7 mouse cellular contexts compared by ENCODE assay signal in the genomic region with DNA sequence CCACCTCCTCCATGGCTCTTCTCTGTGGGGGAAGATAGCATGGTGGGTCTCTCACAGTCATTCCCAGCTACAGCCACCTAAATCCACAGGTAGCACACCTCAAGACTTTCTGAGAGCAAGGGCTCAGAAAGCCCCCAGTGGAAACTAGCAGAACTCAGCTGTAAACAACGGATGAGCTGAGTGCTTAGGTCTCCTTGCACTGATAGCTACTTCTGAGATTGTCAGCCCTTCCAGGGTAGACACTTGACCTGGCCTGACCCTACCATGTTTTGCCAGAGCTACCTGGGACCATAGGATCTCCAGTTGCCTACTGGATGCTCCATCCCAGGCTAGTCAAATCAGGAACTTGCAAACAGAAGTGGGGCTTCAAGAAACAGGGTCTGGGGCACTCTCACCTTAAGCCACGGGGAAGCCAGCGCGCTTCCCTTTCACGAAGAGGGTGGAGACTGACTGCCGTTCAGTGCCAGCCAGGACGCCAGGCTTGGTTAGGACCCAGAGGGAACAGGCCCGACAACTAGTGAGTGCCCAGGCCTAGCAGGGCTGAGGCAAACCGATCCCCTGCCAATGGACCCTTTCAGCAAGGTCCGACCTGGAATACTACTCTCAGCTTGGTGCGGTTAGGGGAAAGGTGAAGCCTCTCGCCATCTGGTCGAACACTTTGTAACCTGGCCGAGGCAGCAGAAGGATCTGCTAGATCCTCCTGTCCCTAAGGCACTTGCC. TPM values are rescaled to one million over a fixed set of nuclear protein-coding genes. Genes with fewer than 3 reads are reported as not detected.
A peak's percentile ranks its signal among the peaks of the same experiment; 100 is the strongest.
DNase-seq lines count a peak whose midpoint lies in the region; ATAC-seq and TF ChIP-seq lines count a peak whose summit lies in the region.

No protein-coding gene starts in this region.

- TF ChIP-seq CTCF in bone marrow macrophage, adult 2 months (IDR thresholded peaks at IDR 0.05; ENCODE audit: low read depth, low read length): 0 out of 2 replicates have a peak, but pooled peaks have one; percentile 17

- H3K4me2 ChIP-seq in neural tube, embryonic 11.5 days (ENCODE audit: low read depth): peak overlapping the region; percentile 95
- H3K4me2 ChIP-seq in heart, embryonic 14.5 days (ENCODE audit: low read length): peak overlapping the region; percentile 87
- peak overlapping the region; percentile 97 for H3K4me2 ChIP-seq in limb, embryonic 11.5 days (ENCODE audit: low read depth, severe bottlenecking)

- peak overlapping the region; percentile 92 for H3K9ac ChIP-seq in neural tube, embryonic 11.5 days (ENCODE audit: low read length)
- peak overlapping the region; percentile 87 for H3K9ac ChIP-seq in heart, embryonic 14.5 days (ENCODE audit: low read length)
- H3K9ac ChIP-seq in limb, embryonic 11.5 days (ENCODE audit: low read length): peak overlapping the region; percentile 80

- H3K27ac ChIP-seq in neural tube, embryonic 11.5 days (ENCODE audit: low read depth, low read length): peak overlapping the region; percentile 98
- H3K27ac ChIP-seq in bone marrow macrophage, adult 2 months (ENCODE audit: insufficient read depth, low read depth, low read length): peak overlapping the region; percentile 83
- H3K27ac ChIP-seq in heart, embryonic 14.5 days (replicated peaks in 1 of 2; ENCODE audit: control insufficient read depth in 1 of 2, insufficient read depth in 1 of 2, low read depth in 2 of 2, low read length in 2 of 2): peak overlapping the region; percentile 88 to 93
- H3K27ac ChIP-seq in limb, embryonic 11.5 days (replicated peaks; ENCODE audit: low read depth, low read length): peak overlapping the region; percentile 97

- peaks cover 30% of the 10 kb centered on the region for H3K36me3 ChIP-seq in neural tube, embryonic 11.5 days (ENCODE audit: control insufficient read depth, insufficient read depth, low read length)
- H3K36me3 ChIP-seq in heart, embryonic 14.5 days (ENCODE audit: control insufficient read depth, insufficient read depth, low read length): peaks cover 40% of the 10 kb centered on the region
- H3K36me3 ChIP-seq in limb, embryonic 11.5 days (ENCODE audit: control insufficient read depth, insufficient read depth, low read length): peaks cover 31% of the 10 kb centered on the region

- TF ChIP-seq POLR2A in bone marrow macrophage, adult 2 months (IDR thresholded peaks at IDR 0.05; ENCODE audit: borderline replicate concordance, low read depth, low read length): no peak

- no peaks in the 10 kb centered on the region for H3K9me3 ChIP-seq in neural tube, embryonic 11.5 days (ENCODE audit: control insufficient read depth, low read length)
- no peaks in the 10 kb centered on the region for H3K9me3 ChIP-seq in heart, embryonic 14.5 days (ENCODE audit: control insufficient read depth, low read length)
- no peaks in the 10 kb centered on the region for H3K9me3 ChIP-seq in limb, embryonic 11.5 days (ENCODE audit: control insufficient read depth, low read length)

- no peak for ATAC-seq in neural tube, embryonic 11.5 days (ENCODE audit: insufficient read depth, low FRiP score, low TSS enrichment)
- ATAC-seq in heart, embryonic 14.5 days (ENCODE audit: insufficient number of reproducible peaks, insufficient read depth, low FRiP score, low read depth): no peak
- no peak for ATAC-seq in limb, embryonic 11.5 days (ENCODE audit: insufficient number of reproducible peaks, low FRiP score, low TSS enrichment, low read depth)
- 0 out of 2 replicates have a peak, but pooled peaks have one; percentile 7 for ATAC-seq in monocyte, adult 5-6 weeks (replicated peaks; ENCODE audit: insufficient number of reproducible peaks, low FRiP score, low TSS enrichment, poor library complexity, severe bottlenecking)

- peaks cover 28% of the 10 kb centered on the region for H3K4me1 ChIP-seq in neural tube, embryonic 11.5 days (ENCODE audit: control insufficient read depth, insufficient read depth, low read length)
- peaks cover 18% of the 10 kb centered on the region for H3K4me1 ChIP-seq in bone marrow macrophage, adult 2 months (ENCODE audit: control insufficient read depth, insufficient read depth, low read length)
- H3K4me1 ChIP-seq in heart, embryonic 14.5 days (ENCODE audit: control insufficient read depth in 2 of 2, insufficient read depth in 2 of 2, low read length in 2 of 2): peaks cover 29 to 34% of the 10 kb centered on the region in 2 experiments
- H3K4me1 ChIP-seq in limb, embryonic 11.5 days (ENCODE audit: control insufficient read depth, insufficient read depth, low read length): peaks cover 27% of the 10 kb centered on the region

- peak overlapping the region; percentile 91 for H3K4me3 ChIP-seq in neural tube, embryonic 11.5 days (ENCODE audit: low read depth, low read length)
- peak overlapping the region; percentile 80 for H3K4me3 ChIP-seq in bone marrow macrophage, adult 2 months (ENCODE audit: insufficient read depth, low read length)
- H3K4me3 ChIP-seq in heart, embryonic 14.5 days (ENCODE audit: control insufficient read depth in 1 of 2, insufficient read depth in 1 of 2, low read depth in 1 of 2, low read length in 2 of 2): peak overlapping the region; percentile 68 to 81
- H3K4me3 ChIP-seq in limb, embryonic 11.5 days (ENCODE audit: low read depth, low read length): peak overlapping the region; percentile 97

- peak; percentile 21 for DNase-seq in neural tube, embryonic 11.5 days (ENCODE audit: low spot score)
- DNase-seq in neural tube, embryonic 10.5 days (ENCODE audit: extremely low spot score, low spot score): no peak
- no peak for DNase-seq in limb, embryonic 11.5 days (ENCODE audit: low spot score)
- no peak for DNase-seq in left cerebral cortex, postnatal 14 days (ENCODE audit: low spot score in 2 of 2)

- intact Hi-C loops in left cerebral cortex, postnatal 14 days (cut with DNase I): loop anchor here (5.0 kb wide), 1 partner anchor 79 kb away; no protein-coding TSS in a partner anchor

- WGBS in neural tube, embryonic 11.5 days: 2% methylated on average over 14 of the region's 14 CpGs
- 2% methylated on average over 14 of the region's 14 CpGs for WGBS in heart, embryonic 14.5 days
- WGBS in limb, embryonic 11.5 days: under 1% methylated on average over 14 of the region's 14 CpGs

- no peaks in the 10 kb centered on the region for H3K27me3 ChIP-seq in neural tube, embryonic 11.5 days (ENCODE audit: control insufficient read depth, insufficient read depth, low read length)
- H3K27me3 ChIP-seq in heart, embryonic 14.5 days (ENCODE audit: control insufficient read depth, insufficient read depth, low read length): no peaks in the 10 kb centered on the region
- H3K27me3 ChIP-seq in limb, embryonic 11.5 days (ENCODE audit: control insufficient read depth, insufficient read depth, low read length): no peaks in the 10 kb centered on the region

RNA-seq across cellular contexts. Expression of a gene that starts 1.4 kb away (rescaled TPM):
- polyA plus RNA-seq in neural tube, embryonic 11.5 days (2014; fragmentation: Nextera tagmentation; extraction: Ambion mirVana): 108 and 125 TPM in 2 replicates
- polyA plus RNA-seq in bone marrow macrophage, adult 2 months (2012; ENCODE audit: insufficient read depth, insufficient read length, missing spikeins): 6.9 and 8.1 TPM in 2 replicates
- polyA plus RNA-seq in heart, embryonic 14.5 days (2014; fragmentation: Nextera tagmentation; extraction: Ambion mirVana): 29.6 and 32.0 TPM in 2 replicates
- 87.3 and 91.8 TPM in 2 replicates for polyA plus RNA-seq in limb, embryonic 11.5 days (2014; fragmentation: Nextera tagmentation; extraction: Ambion mirVana)
- 13.2 to 26.4 TPM (median 13.5 TPM) in 3 replicates for total RNA-seq in monocyte, adult 5-6 weeks (2017)
- 100 to 1,000 TPM; 207 to 211 TPM for total RNA-seq in left cerebral cortex, postnatal 14 days (2021)

RNA-seq across cellular contexts. Expression of a gene that starts 26.8 kb away (rescaled TPM):
- polyA plus RNA-seq in neural tube, embryonic 11.5 days (2014; fragmentation: Nextera tagmentation; extraction: Ambion mirVana): 83.4 and 84.7 TPM in 2 replicates
- polyA plus RNA-seq in bone marrow macrophage, adult 2 months (2012; ENCODE audit: insufficient read depth, insufficient read length, missing spikeins): 22.7 and 28.5 TPM in 2 replicates
- polyA plus RNA-seq in heart, embryonic 14.5 days (2014; fragmentation: Nextera tagmentation; extraction: Ambion mirVana): 43.6 and 44.5 TPM in 2 replicates
- 87.4 and 95.9 TPM in 2 replicates for polyA plus RNA-seq in limb, embryonic 11.5 days (2014; fragmentation: Nextera tagmentation; extraction: Ambion mirVana)
- total RNA-seq in monocyte, adult 5-6 weeks (2017): 25.1 to 42.4 TPM (median 31.8 TPM) in 3 replicates
- total RNA-seq in left cerebral cortex, postnatal 14 days (2021): 10 to 100 TPM; 44.2 to 49.0 TPM

RNA-seq across cellular contexts. Expression of a gene that starts 38.9 kb away (rescaled TPM):
- 286 and 291 TPM in 2 replicates for polyA plus RNA-seq in neural tube, embryonic 11.5 days (2014; fragmentation: Nextera tagmentation; extraction: Ambion mirVana)
- polyA plus RNA-seq in bone marrow macrophage, adult 2 months (2012; ENCODE audit: insufficient read depth, insufficient read length, missing spikeins): 34.7 and 41.1 TPM in 2 replicates
- polyA plus RNA-seq in heart, embryonic 14.5 days (2014; fragmentation: Nextera tagmentation; extraction: Ambion mirVana): 138 and 151 TPM in 2 replicates
- polyA plus RNA-seq in limb, embryonic 11.5 days (2014; fragmentation: Nextera tagmentation; extraction: Ambion mirVana): 266 and 275 TPM in 2 replicates
- total RNA-seq in monocyte, adult 5-6 weeks (2017): 55.0 to 59.6 TPM (median 55.7 TPM) in 3 replicates
- total RNA-seq in left cerebral cortex, postnatal 14 days (2021): 100 to 1,000 TPM; 141 to 144 TPM

RNA-seq across cellular contexts. Expression of a gene that starts 39.0 kb away (rescaled TPM):
- polyA plus RNA-seq in neural tube, embryonic 11.5 days (2014; fragmentation: Nextera tagmentation; extraction: Ambion mirVana): 36.7 and 40.5 TPM in 2 replicates
- 18.3 and 22.6 TPM in 2 replicates for polyA plus RNA-seq in bone marrow macrophage, adult 2 months (2012; ENCODE audit: insufficient read depth, insufficient read length, missing spikeins)
- 16.0 and 16.7 TPM in 2 replicates for polyA plus RNA-seq in heart, embryonic 14.5 days (2014; fragmentation: Nextera tagmentation; extraction: Ambion mirVana)
- 23.7 and 29.5 TPM in 2 replicates for polyA plus RNA-seq in limb, embryonic 11.5 days (2014; fragmentation: Nextera tagmentation; extraction: Ambion mirVana)
- 1.0 to 3.9 TPM (median 1.2 TPM) in 3 replicates for total RNA-seq in monocyte, adult 5-6 weeks (2017)
- 10 to 100 TPM; 75.3 to 79.6 TPM for total RNA-seq in left cerebral cortex, postnatal 14 days (2021)
